Mouse (Mus musculus) midbrain, embryonic 13.5 days (tissue): Measurements from ENCODE around the gene Atp8b2. TPM values are rescaled to one million over a fixed set of nuclear protein-coding genes. Genes with fewer than 3 reads are reported as not detected.

Source experiments
- ATAC-seq: fragments of 200-750 bp; cut with Nextera tagmentation; 2 replicates; pipeline ENCODE4 v1.8.0; 2017; ENCODE audit warnings: mild to moderate bottlenecking, moderate TSS enrichment, moderate library complexity
- H3K27ac ChIP-seq: fragments of 300-500 bp; sonication (generic); 2 replicates; pipeline ENCODE4 v1.5.1; 2015; ENCODE audit warnings: inconsistent platforms, mild to moderate bottlenecking, moderate library complexity
- H3K27me3 ChIP-seq: fragments of 300-500 bp; sonication (generic); 2 replicates; pipeline ENCODE4 v1.6.1; 2015; ENCODE audit warnings: mild to moderate bottlenecking, inconsistent platforms
- H3K36me3 ChIP-seq: fragments of 300-500 bp; sonication (generic); 2 replicates; pipeline ENCODE4 v1.6.1; 2015; ENCODE audit warnings: mild to moderate bottlenecking, inconsistent platforms
- H3K4me1 ChIP-seq: fragments of 300-500 bp; sonication (generic); replicated peaks from 2 replicates; pipeline ENCODE4 v1.6.1; 2015; ENCODE audit warnings: inconsistent platforms
- H3K4me2 ChIP-seq: fragments of 300-500 bp; sonication (generic); replicated peaks from 2 replicates; pipeline ENCODE4 v1.6.1; 2015; ENCODE audit warnings: moderate library complexity, mild to moderate bottlenecking, inconsistent platforms
- H3K4me3 ChIP-seq: fragments of 300-500 bp; sonication (generic); replicated peaks from 2 replicates; pipeline ENCODE4 v1.5.1; 2015; ENCODE audit warnings: mild to moderate bottlenecking, inconsistent platforms
- H3K9ac ChIP-seq: fragments of 300-500 bp; sonication (generic); replicated peaks from 2 replicates; pipeline ENCODE4 v1.6.1; 2015; ENCODE audit warnings: mild to moderate bottlenecking, inconsistent platforms
- H3K9me3 ChIP-seq: fragments of 300-500 bp; sonication (generic); 2 replicates; pipeline ENCODE4 v1.6.1; 2016; ENCODE audit warnings: mild to moderate bottlenecking, inconsistent platforms
- WGBS: fragments of 180-500 bp; shearing (Covaris S2); methylation state at CpG from one replicate; pipeline ENCODE4 v1.1.7; 2015; 5-methylcytosine and 5-hydroxymethylcytosine counted together
- polyA plus RNA-seq: library from polyadenylated mRNA; unstranded; fragments of >200 nt; fragmentation: Nextera tagmentation; extraction: Ambion mirVana; gene quantifications from 2 replicates; pipeline ENCODE4 v1.2.1, GENCODE M21; 2015

Gene Atp8b2
- polyA plus RNA-seq, 1 experiment from 2014 or later = 12.6 TPM

GRCm38 (mm10) chr3:89956177-89956971 is 6.9 kb downstream of the Atp8b2 start:
- Histone ChIP-seq H3K4me3 (no peak overlapping the region), H3K36me3 (peaks cover 71% of the 10 kb centered on the region), H3K27me3 (no peaks in the 10 kb centered on the region), H3K4me2 (no peak overlapping the region), H3K27ac (no peak overlapping the region), H3K9ac (no peak overlapping the region), H3K9me3 (no peaks in the 10 kb centered on the region), H3K4me1 (peaks cover 30% of the 10 kb centered on the region)
- ATAC-seq = no peak
- 97% methylated on average over 7 of the region's 7 CpGs for WGBS

GRCm38 (mm10) chr3:89953420-89953819 is 9.9 kb downstream of the Atp8b2 start:
- Histone ChIP-seq H3K4me2 (no peak overlapping the region), H3K27ac (no peak overlapping the region), H3K36me3 (peaks cover 95% of the 10 kb centered on the region), H3K27me3 (no peaks in the 10 kb centered on the region), H3K9me3 (no peaks in the 10 kb centered on the region), H3K4me3 (no peak overlapping the region), H3K9ac (no peak overlapping the region), H3K4me1 (peaks cover under 1% of the 10 kb centered on the region; the same call in 1 of the 2 replicates)
- no peak for ATAC-seq
- WGBS = 5% methylated on average over 4 of the region's 4 CpGs

- H3K4me1 ChIP-seq = no peaks in the 10 kb centered on the region
- H3K4me3 ChIP-seq = no peak overlapping the region
- no peak overlapping the region for H3K4me2 ChIP-seq
- ATAC-seq = no peak
- H3K27me3 ChIP-seq = no peaks in the 10 kb centered on the region
- no peak overlapping the region for H3K9ac ChIP-seq
- H3K9me3 ChIP-seq = no peaks in the 10 kb centered on the region
- H3K36me3 ChIP-seq = peaks cover 99% of the 10 kb centered on the region
- WGBS = 97% methylated on average over 6 of the region's 6 CpGs
- H3K27ac ChIP-seq = no peak overlapping the region
These were observed 14.7 kb downstream of the Atp8b2 start for GRCm38 (mm10) chr3:89948655-89949054.

GRCm38 (mm10) chr3:89948021-89948420 is 15.3 kb downstream of the Atp8b2 start:
- no peaks in the 10 kb centered on the region for H3K9me3 ChIP-seq
- no peak overlapping the region for H3K4me2 ChIP-seq
- no peaks in the 10 kb centered on the region for H3K4me1 ChIP-seq
- peaks cover 100% of the 10 kb centered on the region for H3K36me3 ChIP-seq
- H3K9ac ChIP-seq = no peak overlapping the region
- no peaks in the 10 kb centered on the region for H3K27me3 ChIP-seq
- H3K27ac ChIP-seq = no peak overlapping the region
- ATAC-seq = no peak
- H3K4me3 ChIP-seq = no peak overlapping the region
- whole genome bisulfite sequencing = 90% methylated on average over 11 of the region's 11 CpGs

- no peaks in the 10 kb centered on the region for H3K27me3 ChIP-seq
- no peak overlapping the region for H3K4me3 ChIP-seq
- no peaks in the 10 kb centered on the region for H3K9me3 ChIP-seq
- H3K36me3 ChIP-seq = peaks cover 100% of the 10 kb centered on the region
- H3K9ac ChIP-seq = no peak overlapping the region
- no peaks in the 10 kb centered on the region for H3K4me1 ChIP-seq
- no peak overlapping the region for H3K27ac ChIP-seq
- 76% methylated on average over 8 of the region's 8 CpGs for WGBS
- ATAC-seq = no peak
- no peak overlapping the region for H3K4me2 ChIP-seq
These were observed 18.3 kb downstream of the Atp8b2 start for GRCm38 (mm10) chr3:89945026-89945425.

- no peak overlapping the region for H3K27ac ChIP-seq
- H3K4me2 ChIP-seq = no peak overlapping the region
- no peak for ATAC-seq
- 92% methylated on average over 9 of the region's 9 CpGs for WGBS
- H3K9me3 ChIP-seq = no peaks in the 10 kb centered on the region
- no peaks in the 10 kb centered on the region for H3K27me3 ChIP-seq
- H3K9ac ChIP-seq = no peak overlapping the region
- peaks cover 97% of the 10 kb centered on the region for H3K36me3 ChIP-seq
- H3K4me3 ChIP-seq = no peak overlapping the region
- no peaks in the 10 kb centered on the region for H3K4me1 ChIP-seq
These were observed 20.4 kb downstream of the Atp8b2 start for GRCm38 (mm10) chr3:89942894-89943293.

GRCm38 (mm10) chr3:89936495-89936894 is 26.8 kb downstream of the Atp8b2 start:
- Histone ChIP-seq H3K4me1 (no peaks in the 10 kb centered on the region), H3K9me3 (no peaks in the 10 kb centered on the region), H3K9ac (no peak overlapping the region), H3K27me3 (no peaks in the 10 kb centered on the region), H3K27ac (no peak overlapping the region), H3K4me3 (no peak overlapping the region), H3K36me3 (peaks cover 56% of the 10 kb centered on the region), H3K4me2 (no peak overlapping the region)
- WGBS = 96% methylated on average over 3 of the region's 3 CpGs
- no peak for ATAC-seq

- Histone ChIP-seq H3K4me1 (no peaks in the 10 kb centered on the region), H3K4me2 (no peak overlapping the region), H3K9me3 (no peaks in the 10 kb centered on the region), H3K27ac (no peak overlapping the region), H3K4me3 (no peak overlapping the region), H3K9ac (no peak overlapping the region), H3K36me3 (peaks cover 24% of the 10 kb centered on the region), H3K27me3 (no peaks in the 10 kb centered on the region)
- WGBS = 97% methylated on average over 2 of the region's 2 CpGs
- ATAC-seq = no peak
These were observed 30.4 kb downstream of the Atp8b2 start for GRCm38 (mm10) chr3:89932925-89933324.

- H3K9me3 ChIP-seq = no peaks in the 10 kb centered on the region
- no peak overlapping the region for H3K4me2 ChIP-seq
- no peaks in the 10 kb centered on the region for H3K36me3 ChIP-seq
- 83% methylated on average over 4 of the region's 4 CpGs for WGBS
- H3K4me1 ChIP-seq = no peaks in the 10 kb centered on the region
- no peaks in the 10 kb centered on the region for H3K27me3 ChIP-seq
- no peak overlapping the region for H3K27ac ChIP-seq
- H3K9ac ChIP-seq = no peak overlapping the region
- ATAC-seq = no peak
- no peak overlapping the region for H3K4me3 ChIP-seq
These were observed 34.4 kb downstream of the Atp8b2 start for GRCm38 (mm10) chr3:89928956-89929355.

GRCm38 (mm10) chr3:89926440-89926839 is 36.9 kb downstream of the Atp8b2 start:
- no peak for ATAC-seq
- no peaks in the 10 kb centered on the region for H3K4me1 ChIP-seq
- no peaks in the 10 kb centered on the region for H3K27me3 ChIP-seq
- H3K4me3 ChIP-seq = no peak overlapping the region
- WGBS = 100% methylated on average over 1 of the region's 1 CpGs
- H3K9me3 ChIP-seq = no peaks in the 10 kb centered on the region
- no peak overlapping the region for H3K27ac ChIP-seq
- no peaks in the 10 kb centered on the region for H3K36me3 ChIP-seq
- H3K9ac ChIP-seq = no peak overlapping the region
- no peak overlapping the region for H3K4me2 ChIP-seq

- no peak overlapping the region for H3K9ac ChIP-seq
- H3K9me3 ChIP-seq = no peaks in the 10 kb centered on the region
- H3K4me3 ChIP-seq = no peak overlapping the region
- no peak overlapping the region for H3K27ac ChIP-seq
- H3K27me3 ChIP-seq = peaks cover 4% of the 10 kb centered on the region; the same call in 1 of the 2 replicates
- ATAC-seq = no peak
- H3K4me1 ChIP-seq = no peaks in the 10 kb centered on the region
- H3K36me3 ChIP-seq = no peaks in the 10 kb centered on the region
- 78% methylated on average over 6 of the region's 6 CpGs for WGBS
- H3K4me2 ChIP-seq = no peak overlapping the region
These were observed 42.6 kb downstream of the Atp8b2 start for GRCm38 (mm10) chr3:89920711-89921110.

- Histone ChIP-seq H3K27me3 (peaks cover 33% of the 10 kb centered on the region), H3K4me2 (no peak overlapping the region), H3K36me3 (no peaks in the 10 kb centered on the region), H3K4me3 (no peak overlapping the region), H3K9ac (no peak overlapping the region), H3K4me1 (peaks cover 14% of the 10 kb centered on the region), H3K27ac (no peak overlapping the region), H3K9me3 (no peaks in the 10 kb centered on the region)
- 46% methylated on average over 3 of the region's 3 CpGs for WGBS
- ATAC-seq = no peak
These were observed 45.9 kb downstream of the Atp8b2 start for GRCm38 (mm10) chr3:89917408-89917807.

GRCm38 (mm10) chr3:89916622-89917021 is 46.7 kb downstream of the Atp8b2 start:
- WGBS = 82% methylated on average over 1 of the region's 1 CpGs
- Histone ChIP-seq H3K36me3 (no peaks in the 10 kb centered on the region), H3K4me1 (peaks cover 15% of the 10 kb centered on the region)

More at GRCm38 (mm10) chr3:89916622-89917021, 46.7 kb downstream of the Atp8b2 start:
- H3K4me3 ChIP-seq = no peak overlapping the region
- no peaks in the 10 kb centered on the region for H3K9me3 ChIP-seq
- no peak for ATAC-seq
- H3K27me3 ChIP-seq = peaks cover 40% of the 10 kb centered on the region
- H3K27ac ChIP-seq = no peak overlapping the region
- no peak overlapping the region for H3K4me2 ChIP-seq
- no peak overlapping the region for H3K9ac ChIP-seq
